Mouse (Mus musculus): ENCODE measurements around the gene Grb7. TPM values are rescaled to one million over a fixed set of nuclear protein-coding genes. Genes with fewer than 3 reads are reported as not detected.
A peak's percentile ranks its signal among the peaks of the same experiment; 100 is the strongest.

Grb7 gene
- polyA plus RNA-seq, 1 experiment from 2014 or later = 66.9 TPM

DNA sequence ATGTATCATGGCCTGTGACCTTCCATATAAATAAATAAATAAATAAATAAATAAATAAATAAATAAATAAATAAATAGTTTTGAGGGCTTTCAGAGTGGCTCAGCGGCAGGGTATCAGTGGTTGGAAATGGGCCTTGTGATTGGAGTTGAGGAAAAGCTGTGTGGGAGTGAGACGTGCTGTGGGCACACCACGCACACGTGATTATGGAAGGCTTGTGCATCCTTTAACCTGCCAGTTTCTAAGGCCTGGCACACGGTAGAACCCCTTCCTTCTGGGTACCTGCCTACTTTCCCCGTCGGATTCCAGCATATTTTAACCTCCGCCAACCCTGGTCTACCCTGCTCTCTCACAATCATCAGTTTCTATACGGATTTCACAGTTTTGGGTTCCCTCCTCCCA is 10.8 kb downstream of the Grb7 start:
- peaks cover 6% of the 10 kb centered on the region; the same call in 1 of the 2 replicates for H3K36me3 ChIP-seq (ENCODE audit: insufficient read depth, low read length)
- TF ChIP-seq CTCF (IDR thresholded peaks at IDR 0.05; ENCODE audit: low read depth) = no peak
- no peaks in the 10 kb centered on the region; the same call in 1 of the 2 replicates for H3K27me3 ChIP-seq (ENCODE audit: insufficient read depth, low read length)
- H3K9me3 ChIP-seq (replicated peaks; ENCODE audit: low read length) = no peaks in the 10 kb centered on the region
- peak overlapping the region; percentile 82 for H3K4me2 ChIP-seq (ENCODE audit: low read length)
- no peaks in the 10 kb centered on the region for H3K4me1 ChIP-seq (replicated peaks; ENCODE audit: insufficient read depth, low read length)
- DNase-seq (ENCODE audit: low spot score) (no peak), ATAC-seq (replicated peaks; ENCODE audit: low FRiP score, low read depth) (no peak; the same call in none of the 2 replicates)
- H3K27ac ChIP-seq = 0 out of 2 replicates have a peak overlapping the region, but pooled peaks have one; percentile 36
- 22% methylated on average over 9 of the region's 9 CpGs for whole genome bisulfite sequencing
- peak overlapping the region; percentile 52 for H3K4me3 ChIP-seq (replicated peaks; ENCODE audit: low read depth, low read length)
- 0 out of 2 replicates have a peak overlapping the region, but pooled peaks have one; percentile 50 for H3K9ac ChIP-seq (ENCODE audit: low read depth, low read length)

DNA sequence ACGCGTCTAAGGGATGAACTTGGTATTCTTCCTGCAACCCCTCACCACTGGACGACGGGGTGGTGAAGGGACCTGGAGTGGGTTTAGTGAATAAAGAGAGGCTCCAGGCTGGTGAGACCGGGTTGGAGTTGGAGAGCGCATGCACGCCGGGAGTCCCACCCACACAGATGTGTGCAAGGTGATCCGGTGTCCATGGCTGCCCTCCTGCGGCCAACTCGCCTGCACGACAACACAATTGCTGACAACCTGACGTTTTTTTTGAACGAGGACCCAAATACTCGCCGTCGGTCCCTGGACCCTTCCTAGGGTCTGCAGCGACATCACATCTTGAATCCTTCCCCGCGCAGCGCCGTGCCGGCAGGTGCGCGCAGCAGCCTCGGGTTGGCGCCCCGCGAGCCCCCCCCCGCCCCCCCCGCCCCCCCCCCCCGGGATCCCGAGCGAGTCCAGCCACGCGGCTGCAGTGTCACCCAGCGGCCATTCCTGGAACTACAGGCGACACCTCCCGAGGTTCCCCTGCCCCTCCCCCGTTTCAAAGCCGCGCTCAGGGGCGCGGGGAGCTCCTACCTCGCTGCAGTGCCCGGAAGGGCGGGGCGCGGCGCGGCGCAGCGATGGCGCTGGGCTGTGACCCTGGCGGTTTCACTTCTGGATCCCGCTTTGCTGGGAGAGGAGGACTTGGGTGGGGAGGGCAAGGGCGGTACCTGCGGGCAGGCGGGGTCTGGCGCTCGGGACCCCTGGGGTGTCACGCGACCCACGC is 11.3 kb downstream of the Grb7 start:
- Histone ChIP-seq H3K36me3 (ENCODE audit: insufficient read depth, low read length) (peaks cover 6% of the 10 kb centered on the region; the same call in 1 of the 2 replicates), H3K4me3 (replicated peaks; ENCODE audit: low read depth, low read length) (peak overlapping the region; percentile 52), H3K9me3 (replicated peaks; ENCODE audit: low read length) (no peaks in the 10 kb centered on the region), H3K27me3 (ENCODE audit: insufficient read depth, low read length) (no peaks in the 10 kb centered on the region; the same call in 1 of the 2 replicates), H3K4me2 (ENCODE audit: low read length) (peak overlapping the region; percentile 82), H3K27ac (0 out of 2 replicates have a peak overlapping the region, but pooled peaks have one; percentile 36), H3K4me1 (replicated peaks; ENCODE audit: insufficient read depth, low read length) (no peaks in the 10 kb centered on the region), H3K9ac (ENCODE audit: low read depth, low read length) (peak overlapping the region; percentile 50; the same call in 1 of the 2 replicates)
- WGBS = under 1% methylated on average over 48 of the region's 64 CpGs
- peak; percentile 77 for ATAC-seq (replicated peaks; ENCODE audit: low FRiP score, low read depth)
- peak; percentile 66 for TF ChIP-seq CTCF (IDR thresholded peaks at IDR 0.05; ENCODE audit: low read depth)
- peak; percentile 86 for DNase-seq (ENCODE audit: low spot score)

DNA sequence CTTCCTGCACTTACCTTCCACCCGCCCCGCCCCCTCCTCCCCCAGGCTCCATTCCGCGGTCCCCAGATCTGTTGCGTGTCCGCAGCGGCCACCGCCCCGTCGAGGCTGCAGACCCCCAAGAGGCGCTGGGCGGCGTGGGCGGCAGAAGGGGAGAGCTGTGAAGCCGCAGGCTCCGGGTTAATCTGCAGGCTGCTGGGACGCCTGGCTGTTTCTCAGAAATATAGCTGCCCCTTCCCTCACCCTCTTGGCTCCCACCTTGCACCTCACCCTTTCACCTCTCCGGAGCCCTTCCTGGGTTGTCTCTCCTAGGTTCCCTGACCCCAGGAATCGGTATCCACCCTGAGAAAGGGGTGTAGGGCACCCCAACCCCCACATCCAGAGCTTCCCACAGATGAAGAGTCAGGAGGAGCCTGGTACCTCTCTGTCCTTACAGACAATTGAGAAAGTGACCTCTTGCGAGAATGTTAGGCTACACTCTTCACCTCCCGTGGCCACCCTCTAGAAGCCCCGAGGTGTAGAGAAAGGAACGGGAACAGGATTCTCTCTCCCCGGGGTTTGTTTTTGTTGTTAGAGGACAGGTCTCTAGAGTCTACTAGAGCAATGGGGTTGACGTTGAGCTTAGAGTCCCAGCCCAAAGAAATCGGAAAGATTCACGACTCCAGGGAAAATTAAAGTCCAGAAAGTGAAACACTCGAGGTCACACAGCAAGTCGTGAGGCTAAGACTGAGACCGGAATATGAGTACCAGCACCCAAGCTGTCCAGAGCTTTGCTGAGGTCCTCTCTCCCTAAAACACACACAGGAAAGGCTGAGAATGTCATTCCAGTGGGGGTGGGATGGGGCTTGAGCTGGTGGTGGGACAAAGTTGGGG is 12.2 kb downstream of the Grb7 start:
- Histone ChIP-seq H3K4me3 (replicated peaks; ENCODE audit: low read depth, low read length) (peak overlapping the region; percentile 52), H3K4me2 (ENCODE audit: low read length) (peak overlapping the region; percentile 82), H3K9me3 (replicated peaks; ENCODE audit: low read length) (no peaks in the 10 kb centered on the region), H3K27me3 (ENCODE audit: insufficient read depth, low read length) (no peaks in the 10 kb centered on the region; the same call in 1 of the 2 replicates), H3K36me3 (ENCODE audit: insufficient read depth, low read length) (peaks cover 6% of the 10 kb centered on the region; the same call in 1 of the 2 replicates), H3K9ac (ENCODE audit: low read depth, low read length) (peak overlapping the region; percentile 50; the same call in 1 of the 2 replicates), H3K4me1 (replicated peaks; ENCODE audit: insufficient read depth, low read length) (no peaks in the 10 kb centered on the region), H3K27ac (no peak overlapping the region)
- WGBS = 4% methylated on average over 25 of the region's 30 CpGs
- ATAC-seq (replicated peaks; ENCODE audit: low FRiP score, low read depth) = no peak
- DNase-seq (ENCODE audit: low spot score) = peak; percentile 28
- no peak for TF ChIP-seq CTCF (IDR thresholded peaks at IDR 0.05; ENCODE audit: low read depth)

DNA sequence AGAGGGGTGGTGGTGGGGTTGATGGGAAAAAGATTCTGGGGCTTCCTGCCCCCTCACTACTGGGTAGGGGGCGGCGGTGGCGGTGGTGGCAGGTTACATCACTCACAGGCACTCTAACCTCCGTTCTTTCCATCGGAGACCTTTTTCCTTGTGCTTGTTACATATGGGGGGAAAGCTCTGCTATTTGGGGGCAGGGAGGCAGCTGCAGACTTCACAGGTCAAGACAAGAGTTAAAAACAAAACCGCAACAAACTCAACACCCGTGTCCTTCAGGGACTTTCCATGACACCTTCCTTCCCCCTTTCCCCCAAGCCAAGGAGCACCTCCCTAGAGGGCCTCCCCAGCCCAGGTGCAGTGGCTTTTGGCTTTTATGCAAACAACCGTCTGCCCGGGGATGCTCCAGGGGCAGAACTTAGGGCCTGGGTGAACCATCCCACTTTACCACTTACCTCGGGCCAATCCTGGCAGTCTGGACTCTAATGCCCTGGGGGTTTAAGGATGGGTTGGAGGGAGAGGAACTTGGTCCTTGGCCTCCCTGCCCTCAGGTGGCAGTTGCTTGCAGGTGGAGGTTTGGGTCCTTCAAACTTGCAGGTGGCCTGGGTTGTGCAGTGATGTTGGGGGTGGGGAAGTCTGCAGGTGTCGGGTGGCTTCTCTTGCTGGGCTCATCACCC is 13.0 kb downstream of the Grb7 start:
- ATAC-seq (replicated peaks; ENCODE audit: low FRiP score, low read depth) = no peak
- no peak overlapping the region for H3K4me3 ChIP-seq (replicated peaks; ENCODE audit: low read depth, low read length)
- WGBS = 24% methylated on average over 11 of the region's 11 CpGs

DNA sequence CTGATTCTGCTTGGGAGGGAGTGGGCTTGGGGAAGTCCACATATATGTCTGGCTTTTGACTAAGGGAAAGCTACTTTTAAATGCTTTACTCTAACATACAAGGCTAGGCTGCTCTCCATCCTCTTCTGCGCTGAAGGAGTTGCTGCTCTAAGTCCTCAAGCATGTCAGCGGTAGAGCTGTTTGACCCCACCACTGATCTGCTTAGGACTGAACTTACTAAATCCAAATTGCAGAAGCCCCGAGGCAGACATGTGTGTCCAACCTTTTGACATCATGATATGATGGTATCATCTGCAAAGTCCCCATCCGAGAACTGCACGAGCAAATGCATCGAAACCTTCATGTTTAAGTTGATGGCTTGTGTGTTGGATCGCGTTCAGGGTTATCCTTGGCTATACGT is 13.7 kb downstream of the Grb7 start:
- 85% methylated on average over 9 of the region's 9 CpGs for WGBS
- ATAC-seq (replicated peaks; ENCODE audit: low FRiP score, low read depth) (no peak), DNase-seq (ENCODE audit: low spot score) (no peak)
- Histone ChIP-seq H3K4me2 (ENCODE audit: low read length) (no peak overlapping the region), H3K4me3 (replicated peaks; ENCODE audit: low read depth, low read length) (no peak overlapping the region), H3K9me3 (replicated peaks; ENCODE audit: low read length) (no peaks in the 10 kb centered on the region), H3K4me1 (replicated peaks; ENCODE audit: insufficient read depth, low read length) (no peaks in the 10 kb centered on the region), H3K36me3 (ENCODE audit: insufficient read depth, low read length) (0 out of 2 replicates have a peak, but pooled peaks cover 3% of the 10 kb centered on the region), H3K9ac (ENCODE audit: low read depth, low read length) (no peak overlapping the region), H3K27ac (no peak overlapping the region), H3K27me3 (ENCODE audit: insufficient read depth, low read length) (no peaks in the 10 kb centered on the region; the same call in 1 of the 2 replicates)
- TF ChIP-seq CTCF (IDR thresholded peaks at IDR 0.05; ENCODE audit: low read depth) = no peak

More for the DNA sequence above, 13.0 kb downstream of the Grb7 start:
- H3K9me3 ChIP-seq (replicated peaks; ENCODE audit: low read length) = no peaks in the 10 kb centered on the region
- no peak overlapping the region for H3K27ac ChIP-seq
- no peak overlapping the region for H3K4me2 ChIP-seq (ENCODE audit: low read length)
- H3K36me3 ChIP-seq (ENCODE audit: insufficient read depth, low read length) = peaks cover 6% of the 10 kb centered on the region; the same call in 1 of the 2 replicates
- H3K9ac ChIP-seq (ENCODE audit: low read depth, low read length) = no peak overlapping the region
- H3K4me1 ChIP-seq (replicated peaks; ENCODE audit: insufficient read depth, low read length) = no peaks in the 10 kb centered on the region
- TF ChIP-seq CTCF (IDR thresholded peaks at IDR 0.05; ENCODE audit: low read depth) = no peak
- DNase-seq (ENCODE audit: low spot score) = no peak
- no peaks in the 10 kb centered on the region; the same call in 1 of the 2 replicates for H3K27me3 ChIP-seq (ENCODE audit: insufficient read depth, low read length)

Measured in kidney, postnatal 0 days (tissue).